Mouse (Mus musculus): ENCODE results near the gene Emilin2.
A peak's percentile ranks its signal among the peaks of the same experiment; 100 is the strongest.

Gene Emilin2

GRCm38 (mm10) chr17:71311340-71312171, at the start of gene Emilin2:
TSS of gene Emilin2 (minus strand) at chr17:71311978.
- DNase-seq = no peak

DNA sequence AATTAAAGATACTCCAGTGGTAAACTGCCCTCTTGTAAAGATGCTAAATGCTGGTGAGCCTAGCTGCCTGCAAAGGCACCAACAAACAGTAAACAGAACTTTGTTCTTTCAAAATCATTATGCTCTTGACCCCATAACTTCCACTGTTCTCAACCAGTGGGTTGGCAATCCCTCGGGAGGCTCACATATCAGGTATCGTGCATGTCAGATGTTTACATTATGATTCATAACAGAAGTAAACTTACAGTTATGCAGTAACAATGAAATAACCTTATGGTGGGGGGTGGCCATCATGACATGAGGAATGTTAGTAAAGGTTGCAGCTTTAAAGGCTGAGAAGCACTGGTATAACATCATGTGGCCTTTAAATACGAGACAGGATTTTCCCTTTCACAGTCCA, 43.7 kb upstream of the Emilin2 start:
- DNase-seq = peak; percentile 44

DNA sequence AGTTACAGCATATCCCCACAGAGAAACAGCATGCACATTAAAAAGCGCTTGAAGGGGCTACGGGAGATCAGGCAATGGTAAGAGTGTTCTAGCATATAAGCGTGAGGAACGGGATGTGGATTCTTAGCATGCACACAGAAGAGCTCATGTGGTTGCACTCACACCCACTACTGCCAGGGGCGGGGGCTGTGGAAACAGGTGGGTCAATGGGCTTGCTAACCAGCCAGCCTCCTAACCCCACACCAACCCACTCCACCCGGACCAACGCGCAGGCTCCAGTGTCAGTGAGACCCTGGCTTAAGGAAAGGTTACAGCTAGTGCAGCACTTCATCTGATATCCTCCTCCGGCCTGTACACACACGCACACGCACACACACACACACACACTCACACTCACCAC, 42.4 kb upstream of the Emilin2 start:
- peak; percentile 58 for DNase-seq

GRCm38 (mm10) chr17:71348188-71348587, 36.4 kb upstream of the Emilin2 start:
- DNase-seq = no peak

DNA sequence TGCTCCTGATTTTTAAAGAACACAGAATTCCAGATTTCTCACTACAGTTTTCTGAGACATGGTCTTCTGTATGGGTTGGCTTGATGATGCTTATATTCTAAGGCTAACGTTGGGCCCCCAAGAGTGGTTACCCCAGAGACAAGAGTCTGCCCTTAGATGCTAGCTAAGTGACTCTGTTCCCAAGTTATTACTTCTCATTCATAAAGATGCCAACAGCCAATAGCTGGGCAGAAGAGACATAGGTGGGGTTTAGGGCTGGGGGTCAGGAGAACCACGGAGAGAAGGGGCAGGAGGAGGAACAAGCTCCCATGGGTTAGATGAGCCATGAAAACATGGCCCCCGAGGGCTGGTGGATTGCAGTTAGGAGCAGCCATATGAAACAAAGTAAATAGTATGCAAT, 30.2 kb upstream of the Emilin2 start:
- DNase-seq = peak; percentile 68

DNA sequence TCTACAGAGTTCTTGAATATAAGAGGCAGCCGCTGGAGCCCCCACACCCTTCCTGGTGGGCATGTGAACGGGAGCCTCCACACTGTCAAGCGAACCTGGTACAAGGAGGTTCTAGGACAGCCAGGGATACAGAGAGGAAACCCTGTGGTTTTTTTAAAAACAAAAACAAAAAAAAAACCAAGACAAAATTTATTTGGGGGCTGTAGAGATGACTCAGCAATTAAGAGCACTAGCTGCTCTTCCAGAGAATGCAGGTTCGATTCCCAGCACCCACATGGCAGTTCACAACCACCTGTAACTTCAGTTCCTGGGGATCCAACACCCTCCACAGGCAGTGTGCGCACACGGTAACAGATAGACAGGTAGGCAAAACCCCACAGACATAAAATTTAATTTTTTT, 26.8 kb upstream of the Emilin2 start:
- no peak for DNase-seq

DNA sequence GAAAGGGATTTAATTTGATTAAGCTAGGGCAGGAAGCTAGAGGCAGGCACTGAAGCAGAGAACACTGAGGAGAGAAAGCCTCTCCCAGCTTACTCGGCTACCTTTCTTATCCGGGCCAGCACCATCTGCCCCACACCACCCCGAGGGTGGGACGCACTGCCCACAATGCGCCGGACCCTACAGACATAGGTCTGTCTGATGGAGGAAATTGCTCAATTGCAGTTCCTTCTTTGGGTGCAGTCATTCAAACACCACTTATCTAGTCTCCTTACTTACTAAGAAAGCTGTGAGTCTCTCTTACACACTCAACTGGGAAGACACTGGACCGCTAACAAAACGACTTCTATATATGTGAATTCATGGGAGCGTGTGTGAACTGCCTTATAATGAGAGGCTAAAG, 25.8 kb upstream of the Emilin2 start:
- peak; percentile 43 for DNase-seq

GRCm38 (mm10) chr17:71336421-71336820, 24.6 kb upstream of the Emilin2 start:
- DNase-seq = peak; percentile 89

GRCm38 (mm10) chr17:71332298-71332697, 20.5 kb upstream of the Emilin2 start:
- peak; percentile 66 for DNase-seq

GRCm38 (mm10) chr17:71320731-71321130, 9.0 kb upstream of the Emilin2 start:
- DNase-seq = peak; percentile 56

DNA sequence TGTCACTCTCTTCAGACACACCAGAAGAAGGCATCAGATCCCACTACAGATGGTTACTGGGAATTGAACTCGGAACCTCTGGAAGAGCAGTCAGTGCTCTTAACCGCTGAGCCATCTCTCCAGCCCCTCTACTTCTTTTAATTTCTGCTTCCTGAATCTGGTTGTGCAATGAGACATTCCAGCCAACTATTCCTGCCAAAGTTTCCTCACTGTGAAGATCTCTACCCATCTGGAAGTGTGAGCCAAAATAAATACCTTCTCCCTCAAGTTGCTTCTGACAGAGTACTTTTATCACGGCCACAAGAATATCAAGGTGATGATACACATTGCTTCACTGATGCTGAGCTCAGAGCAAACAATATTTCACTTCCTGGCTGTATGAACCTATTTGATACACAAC, 7.6 kb upstream of the Emilin2 start:
- DNase-seq = no peak

DNA sequence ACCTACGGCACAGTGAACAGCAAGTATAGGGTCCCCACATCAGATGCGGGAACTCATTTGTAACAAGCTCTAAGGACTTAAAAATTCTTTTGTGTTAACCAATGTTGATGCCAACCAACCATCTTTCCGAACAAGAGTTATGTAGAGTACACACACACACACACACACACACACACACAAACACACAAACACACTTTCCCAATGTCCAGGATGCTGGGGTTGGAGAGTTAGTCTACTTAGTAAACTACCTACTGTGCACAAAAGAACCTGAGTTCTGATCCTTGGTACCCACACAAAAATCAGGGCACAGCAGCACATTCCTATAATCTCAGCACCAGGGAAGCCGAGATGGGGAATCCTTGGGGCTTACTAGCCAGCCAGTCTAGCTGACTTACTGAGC, 5.8 kb upstream of the Emilin2 start:
- no peak for DNase-seq

DNA sequence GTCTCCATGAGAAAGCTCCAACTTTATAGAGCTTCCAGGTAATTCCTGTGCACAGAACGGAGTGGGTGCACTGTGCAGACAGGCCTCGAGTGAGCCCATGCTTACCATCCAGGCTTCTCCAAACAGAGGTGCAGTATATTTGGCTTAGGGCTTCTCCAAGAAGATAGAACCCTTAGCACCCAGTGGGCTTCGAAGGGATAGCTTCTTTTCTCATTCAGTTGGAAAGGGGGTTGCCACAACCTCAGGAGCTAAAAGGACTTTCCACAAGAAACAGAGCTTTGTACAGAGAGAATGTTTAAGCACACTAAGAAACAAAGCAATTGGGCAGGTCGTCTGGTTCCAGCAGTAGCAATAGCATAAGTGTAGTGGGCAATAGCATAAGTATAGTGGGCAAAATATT, 2.5 kb upstream of the Emilin2 start:
- peak; percentile 57 for DNase-seq

- peak; percentile 97 for DNase-seq
These were observed 1.1 kb downstream of the Emilin2 start for GRCm38 (mm10) chr17:71310486-71311339.

DNA sequence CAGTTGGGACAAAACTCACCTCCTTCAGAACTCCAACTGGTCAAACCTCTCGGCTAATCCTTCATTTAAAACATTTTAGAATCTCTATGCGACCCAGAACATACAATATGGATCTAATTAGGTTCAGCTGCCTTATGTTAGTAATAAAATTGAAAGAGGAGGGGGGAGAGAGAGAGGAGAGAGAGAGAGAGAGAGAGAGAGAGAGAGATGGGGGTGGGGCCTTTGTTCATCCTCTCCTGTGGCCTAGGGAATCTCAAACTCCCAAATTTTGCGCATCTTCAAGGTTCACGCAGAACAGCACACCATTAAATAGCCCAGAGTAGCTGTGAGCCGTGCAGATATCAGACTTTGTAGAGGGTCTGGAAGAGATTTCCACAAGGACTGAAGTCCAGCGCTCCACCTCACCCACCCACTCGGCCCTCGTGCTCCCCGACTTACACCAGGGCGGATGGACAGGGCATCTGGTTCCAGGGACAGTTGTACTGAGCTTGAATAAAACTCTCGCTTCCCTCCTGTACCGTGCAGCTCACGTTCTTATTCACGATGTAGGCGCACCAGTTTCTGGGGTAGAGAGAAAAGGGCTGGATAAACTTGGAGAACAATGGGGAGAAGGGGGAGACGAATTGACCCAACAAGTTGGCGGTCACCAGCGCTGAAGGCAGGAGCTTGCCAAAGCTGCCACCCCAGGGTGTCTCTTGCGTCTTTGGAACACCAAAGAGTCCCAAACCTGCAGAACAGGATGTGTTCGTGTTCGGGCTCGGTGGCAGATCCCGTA, 1.9 kb downstream of the Emilin2 start:
- no peak for DNase-seq

DNA sequence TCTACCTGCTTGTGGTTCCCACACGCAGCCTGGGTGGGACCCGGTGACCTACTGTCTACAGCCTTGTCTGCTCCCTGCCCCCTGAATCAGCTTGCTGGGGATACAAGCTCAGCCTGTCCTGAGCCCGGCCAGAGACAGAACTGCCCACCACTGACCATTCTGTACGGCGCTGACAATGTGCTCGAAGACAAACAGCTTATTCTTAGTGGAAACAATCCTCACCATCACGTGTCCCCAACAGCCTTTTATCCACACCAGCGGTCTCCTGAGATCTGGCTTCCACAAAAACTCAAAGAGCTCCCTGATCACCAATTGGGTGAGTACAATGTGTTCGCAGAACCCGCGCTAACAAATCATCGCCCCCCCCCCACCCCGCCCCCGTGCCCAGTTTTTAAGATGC, 2.6 kb downstream of the Emilin2 start:
- peak; percentile 86 for DNase-seq

- peak; percentile 80 for DNase-seq
These were observed 3.5 kb downstream of the Emilin2 start for GRCm38 (mm10) chr17:71308296-71308695.

DNA sequence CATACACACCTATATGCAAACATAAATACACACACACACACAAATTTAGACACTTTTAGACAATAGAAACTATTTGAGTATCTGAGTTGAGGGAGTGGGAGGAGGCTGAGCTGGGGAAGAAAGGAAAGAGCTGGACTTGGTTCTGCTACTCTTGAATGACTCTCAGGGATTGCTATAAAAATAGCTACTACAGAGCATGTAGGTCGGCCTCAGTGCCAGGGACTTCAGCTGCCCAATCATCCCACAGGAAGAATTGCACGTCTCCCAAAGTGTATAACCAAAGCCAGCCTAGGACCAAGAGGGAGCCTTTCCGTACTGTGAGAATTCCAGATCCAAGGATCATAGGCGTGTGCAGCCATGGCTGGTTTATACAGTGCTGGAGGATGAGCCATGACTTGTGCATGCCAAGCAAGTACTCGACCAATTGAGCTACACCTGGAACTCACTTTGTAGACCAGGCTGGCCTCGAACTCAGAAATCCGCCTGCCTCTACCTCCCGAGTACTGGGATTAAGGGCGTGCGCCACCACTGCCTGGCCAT, 4.5 kb downstream of the Emilin2 start:
- peak; percentile 94 for DNase-seq

DNA sequence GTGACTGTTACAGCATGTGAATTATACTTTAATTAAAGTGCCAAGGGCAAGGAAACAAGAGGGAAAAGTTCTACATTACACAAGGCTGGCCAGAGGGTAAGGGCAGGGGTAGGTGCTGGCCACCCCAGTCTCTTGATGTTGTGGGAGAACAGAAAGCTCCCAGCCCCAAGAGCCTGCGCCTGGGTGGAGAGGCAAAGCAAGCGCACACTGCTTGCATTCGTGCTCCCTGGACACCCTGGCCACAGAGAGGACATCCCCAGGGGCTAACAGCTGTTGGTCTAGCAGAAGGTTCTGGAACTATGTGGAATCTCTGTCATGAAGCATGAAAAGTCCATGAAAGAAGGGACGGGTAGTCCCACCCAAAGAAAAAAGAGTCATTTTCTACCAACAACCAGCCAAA, 5.1 kb downstream of the Emilin2 start:
- peak; percentile 75 for DNase-seq

DNA sequence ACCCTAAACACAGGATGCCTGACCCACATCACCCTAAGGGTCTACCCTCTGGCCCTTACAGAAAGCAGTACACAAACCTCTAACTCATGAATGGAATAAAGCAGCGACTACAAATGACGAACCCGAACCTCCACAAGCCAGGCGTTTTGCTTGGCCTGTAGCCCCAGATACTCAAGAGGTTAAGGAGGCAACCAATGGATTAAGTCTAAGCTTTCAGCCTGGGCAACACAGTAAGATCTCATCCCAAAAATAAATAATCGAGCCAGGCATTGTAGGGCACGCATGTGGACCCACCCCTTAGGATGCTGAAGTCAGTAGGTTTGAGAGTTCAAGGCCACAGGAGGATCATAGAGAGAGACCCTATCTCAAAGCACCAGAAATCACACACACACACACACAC, 5.7 kb downstream of the Emilin2 start:
- peak; percentile 74 for DNase-seq

- peak; percentile 88 for DNase-seq
These were observed 8.3 kb downstream of the Emilin2 start for GRCm38 (mm10) chr17:71303444-71303843.

- peak; percentile 74 for DNase-seq
These were observed 10.4 kb downstream of the Emilin2 start for GRCm38 (mm10) chr17:71301413-71301812.

GRCm38 (mm10) chr17:71300338-71300737, 11.4 kb downstream of the Emilin2 start:
- DNase-seq = peak; percentile 97

All from heart, adult 11 months (tissue).